Mouse (Mus musculus) heart, postnatal 0 days (tissue): Measurements from ENCODE around the gene Ero1lb. TPM values are rescaled to one million over a fixed set of nuclear protein-coding genes. Genes with fewer than 3 reads are reported as not detected.
"Not testable (repeated sequence)": the region's sequence is repeated elsewhere in the genome, so short reads cannot be mapped to it uniquely, and the experiment has no call there.

Experiments
- ATAC-seq: fragments of 200-750 bp; cut with Nextera tagmentation; 2 replicates; pipeline ENCODE4 v1.8.0; 2017; ENCODE audit warnings: low read depth, moderate number of reproducible peaks, moderate library complexity; ENCODE audit not compliant: insufficient read depth
- DNase-seq: peaks from one replicate; pipeline ENCODE4 v3.0.0-alpha.2; 2016; ENCODE audit warnings: low spot score
- H3K27ac ChIP-seq: fragments of 300-500 bp; sonication (generic); 2 replicates; pipeline ENCODE4 v1.5.1; 2014; ENCODE audit warnings: low read depth, mild to moderate bottlenecking
- H3K27me3 ChIP-seq: fragments of 300-500 bp; sonication (generic); 2 replicates; pipeline ENCODE4 v1.6.1; 2014; ENCODE audit warnings: low read length, mixed read lengths; ENCODE audit not compliant: control insufficient read depth, insufficient read depth
- H3K36me3 ChIP-seq: fragments of 300-500 bp; sonication (generic); replicated peaks from 2 replicates; pipeline ENCODE4 v1.6.1; 2014; ENCODE audit warnings: low read length, mixed read lengths; ENCODE audit not compliant: control insufficient read depth, insufficient read depth
- H3K4me1 ChIP-seq: fragments of 300-500 bp; sonication (generic); 2 replicates; pipeline ENCODE4 v1.6.1; 2014; ENCODE audit warnings: antibody characterized with exemption; ENCODE audit not compliant: control insufficient read depth, insufficient read depth
- H3K4me2 ChIP-seq: fragments of 300-500 bp; sonication (generic); 2 replicates; pipeline ENCODE4 v1.6.1; 2014; ENCODE audit warnings: low read depth, mild to moderate bottlenecking, low read length, moderate library complexity
- H3K4me3 ChIP-seq: fragments of 300-500 bp; sonication (generic); 2 replicates; pipeline ENCODE4 v1.5.1; 2014; ENCODE audit warnings: low read depth, low read length
- H3K9ac ChIP-seq: fragments of 300-500 bp; sonication (generic); replicated peaks from 2 replicates; pipeline ENCODE4 v1.6.1; 2014; ENCODE audit warnings: low read depth, low read length, mixed read lengths
- H3K9me3 ChIP-seq: fragments of 300-500 bp; sonication (generic); replicated peaks from 2 replicates; pipeline ENCODE4 v1.6.1; 2016; ENCODE audit warnings: low read length; ENCODE audit not compliant: control insufficient read depth
- WGBS: fragments of 180-500 bp; shearing (Covaris S2); extraction: QIAGEN DNeasy Blood & Tissue Kit; methylation state at CpG from one replicate; pipeline ENCODE4 v1.1.7; 2014; 5-methylcytosine and 5-hydroxymethylcytosine counted together
- polyA plus RNA-seq: library from polyadenylated mRNA; unstranded; fragments of >200 nt; fragmentation: Nextera tagmentation; extraction: Ambion mirVana; gene quantifications from 2 replicates; pipeline ENCODE4 v1.2.1, GENCODE M21; 2015
- total RNA-seq: library from RNA; depleted of rRNA; stranded (reverse); fragments of >200 nt; gene quantifications from 2 replicates; pipeline ENCODE4 v1.2.3, GENCODE M21; 2014; ENCODE audit warnings: low replicate concordance; rRNA removed

Ero1lb gene
- total and polyA plus RNA-seq, 2 experiments from 2014 or later: 1.4 to 2.4 TPM

- DNase-seq, H3K9me3 ChIP-seq, H3K27me3 ChIP-seq, H3K36me3 ChIP-seq, H3K9ac ChIP-seq, H3K27ac ChIP-seq, H3K4me1 ChIP-seq: not testable (repeated sequence)
- peak overlapping the region; percentile 60 for H3K4me2 ChIP-seq
- ATAC-seq: peak; percentile 90
- H3K4me3 ChIP-seq: peak overlapping the region; percentile 48
- WGBS: under 1% methylated on average over 35 of the region's 79 CpGs
Observed at GRCm38 (mm10) chr13:12650020-12650876, 84.6 kb downstream of the Ero1lb start.

GRCm38 (mm10) chr13:12650877-12651176 is 85.2 kb downstream of the Ero1lb start:
- H3K36me3 ChIP-seq, H3K27ac ChIP-seq, DNase-seq, H3K4me1 ChIP-seq, H3K9ac ChIP-seq, H3K9me3 ChIP-seq, H3K27me3 ChIP-seq: not testable (repeated sequence)
- ATAC-seq: peak; percentile 42
- H3K4me2 ChIP-seq: peak overlapping the region; percentile 60
- 2% methylated on average over 11 of the region's 13 CpGs for WGBS
- H3K4me3 ChIP-seq: peak overlapping the region; percentile 48

Other genes with a start within 250 kb of the Ero1lb start
- 1,276 and 1,578 TPM in 2 replicates for gene Actn2, start 225.1 kb upstream of the Ero1lb start, total RNA-seq
- gene Actn2, start 225.1 kb upstream of the Ero1lb start, polyA plus RNA-seq: 2,012 and 2,143 TPM in 2 replicates
- 6.5 and 9.3 TPM in 2 replicates for gene Heatr1, start 170.8 kb upstream of the Ero1lb start, total RNA-seq
- gene Heatr1, start 170.8 kb upstream of the Ero1lb start, polyA plus RNA-seq: 3.3 and 3.5 TPM in 2 replicates
- gene Lgals8, start 100.9 kb upstream of the Ero1lb start, total RNA-seq: 14.1 and 21.8 TPM in 2 replicates
- 17.5 and 18.0 TPM in 2 replicates for gene Lgals8, start 100.9 kb upstream of the Ero1lb start, polyA plus RNA-seq
- 0.43 TPM in 1 of 2 replicates, not detected in the other for gene Edaradd, start 45.4 kb upstream of the Ero1lb start, total RNA-seq
- 0.10 and 0.11 TPM in 2 replicates for gene Edaradd, start 45.4 kb upstream of the Ero1lb start, polyA plus RNA-seq
- gene Prl2c3, start 234.2 kb downstream of the Ero1lb start, total RNA-seq: not detected in 2 replicates
- gene Prl2c3, start 234.2 kb downstream of the Ero1lb start, polyA plus RNA-seq: 0.33 TPM in 1 of 2 replicates, not detected in the other